Mouse (Mus musculus) c-Kit-negative CD71-positive TER-119-positive erythroid progenitor cells, embryonic 14.5 days (primary cell): ENCODE measurements around the gene Edn1.

Experiments used
- DNase-seq: peaks from one replicate; pipeline ENCODE4 v3.0.0-alpha.2; 2013; ENCODE audit warnings: low read depth, low spot score

The Edn1 gene

DNA sequence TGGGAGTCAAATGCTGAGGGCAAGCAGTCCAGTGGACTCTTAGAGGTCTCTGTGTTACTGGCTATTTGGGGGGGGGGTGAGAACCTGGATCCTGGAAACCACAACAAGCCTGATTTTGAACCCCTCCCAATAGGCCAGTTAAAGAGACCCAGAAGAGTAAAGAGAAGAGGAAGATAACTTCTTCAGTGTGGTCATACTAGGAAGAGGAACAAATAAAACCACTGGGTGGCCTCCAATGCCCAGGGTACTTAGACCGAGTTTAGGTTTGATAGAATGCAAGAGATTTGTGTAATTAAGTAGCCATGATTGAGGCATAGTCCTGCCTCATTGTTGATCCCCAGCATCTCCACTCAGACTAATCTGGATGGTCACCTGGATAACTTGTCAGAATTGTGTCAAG lies 14.4 kb downstream of the Edn1 start:
- no peak for DNase-seq

DNA sequence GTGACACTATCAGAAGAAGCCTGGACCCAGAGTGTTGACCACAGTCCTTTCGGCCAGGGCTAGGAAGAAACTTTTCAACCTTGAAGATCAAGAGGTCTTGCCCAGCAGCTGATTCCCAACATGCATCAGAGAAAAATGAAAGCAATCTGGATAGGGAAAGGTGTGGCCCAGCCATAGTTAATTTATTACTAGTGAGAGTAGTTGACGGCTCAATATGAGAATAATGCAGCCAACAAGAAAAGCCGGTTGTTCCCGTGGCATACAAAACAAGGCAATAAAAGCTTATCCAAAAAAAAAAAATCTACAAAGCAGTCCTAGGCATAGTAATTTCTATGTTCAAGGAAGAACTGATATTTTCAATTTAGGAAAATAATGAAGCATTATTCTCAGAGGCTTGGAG lies 16.5 kb downstream of the Edn1 start:
- no peak for DNase-seq

DNA sequence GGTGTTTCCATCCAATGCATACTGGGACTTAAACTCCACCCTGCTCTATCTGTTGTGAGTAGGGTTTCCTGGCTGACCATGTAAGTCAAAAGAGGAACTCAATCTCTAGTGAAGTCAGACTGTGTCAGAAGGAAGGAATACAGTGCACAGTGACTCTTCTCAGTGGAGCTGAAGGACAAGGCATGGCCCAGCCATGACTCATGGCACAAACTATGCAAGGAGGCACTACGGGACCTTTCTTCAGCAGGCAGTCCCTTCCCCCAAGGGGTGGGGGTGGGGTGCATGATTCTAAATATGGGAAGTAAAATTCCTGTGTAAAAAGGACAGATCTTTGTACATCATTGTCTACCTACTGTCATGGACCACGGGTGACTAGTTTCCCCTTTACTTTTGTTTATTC lies 27.3 kb downstream of the Edn1 start:
- no peak for DNase-seq

GRCm38 (mm10) chr13:42331104-42331503 lies 29.8 kb downstream of the Edn1 start:
- no peak for DNase-seq

DNA sequence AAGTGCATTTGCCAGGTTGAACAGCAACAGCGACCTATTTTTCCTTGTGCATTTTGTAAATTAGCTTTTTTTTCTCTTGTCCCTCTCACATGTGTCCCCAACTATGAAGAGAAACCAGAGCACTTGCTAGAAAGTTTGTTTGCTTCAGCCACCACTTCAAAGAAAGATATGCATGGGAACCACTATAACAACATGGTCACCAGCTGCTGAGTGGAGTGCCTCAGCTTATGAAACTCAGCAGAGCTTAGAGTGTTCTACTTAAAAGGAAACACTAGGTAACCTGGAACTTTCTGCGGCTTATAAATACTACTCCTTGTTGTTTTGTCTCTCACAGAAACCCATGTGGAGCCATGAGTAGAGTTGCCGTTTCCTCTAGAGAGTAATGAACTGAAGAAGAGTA lies 33.7 kb downstream of the Edn1 start:
- DNase-seq = no peak

GRCm38 (mm10) chr13:42336414-42336813 lies 35.1 kb downstream of the Edn1 start:
- DNase-seq = no peak

- no peak for DNase-seq
Measured at GRCm38 (mm10) chr13:42337072-42337471, 35.8 kb downstream of the Edn1 start.

DNA sequence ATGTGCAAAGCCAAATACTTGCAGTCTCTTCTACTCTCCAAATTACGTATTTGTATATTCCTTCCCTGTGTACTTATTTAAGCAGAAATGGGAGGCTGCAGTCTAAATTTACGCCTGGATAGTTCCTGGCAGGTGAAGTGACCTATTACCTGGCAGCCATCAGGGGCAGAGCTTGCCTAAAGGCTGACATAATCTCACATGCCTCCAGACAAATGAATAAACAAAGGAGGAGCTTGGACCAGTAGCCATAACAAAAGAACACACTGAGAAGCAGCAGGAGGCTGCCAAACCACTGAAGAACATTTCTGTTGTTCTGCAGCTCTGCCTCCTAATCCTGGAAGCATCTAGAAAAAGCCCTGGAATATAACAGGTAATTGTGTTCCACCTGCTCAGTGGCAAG lies 38.2 kb downstream of the Edn1 start:
- DNase-seq = no peak

DNA sequence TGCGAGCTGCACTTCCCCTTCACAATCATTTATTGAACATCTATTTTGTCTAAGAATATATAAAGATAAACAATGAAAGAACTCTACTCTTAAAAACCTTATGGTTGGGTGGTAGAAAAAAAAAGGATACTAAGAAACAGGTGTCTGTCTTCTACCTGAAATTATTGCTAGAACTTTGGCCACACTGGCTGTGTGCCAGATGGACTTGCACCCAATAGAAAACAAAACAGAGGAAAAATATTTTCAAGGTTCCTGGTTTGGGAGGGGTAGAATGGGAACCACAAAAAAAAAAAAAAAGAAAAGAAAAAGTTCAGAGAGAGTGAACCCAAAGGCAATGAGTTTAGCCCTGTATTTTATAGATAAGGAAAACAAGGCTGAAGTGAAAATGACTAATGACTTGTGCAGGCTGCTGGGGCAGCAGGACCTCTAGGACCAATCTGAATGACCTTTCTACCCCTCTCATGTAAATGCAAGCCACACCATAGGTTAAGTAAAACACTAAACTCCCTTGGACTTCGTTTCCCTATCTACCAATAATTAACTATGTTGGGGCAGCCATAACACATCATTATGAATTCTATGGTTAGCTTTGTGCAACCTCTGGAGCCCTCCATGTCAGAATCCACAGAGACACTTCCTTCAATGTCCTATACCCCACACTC lies 40.7 kb downstream of the Edn1 start:
- DNase-seq = no peak

GRCm38 (mm10) chr13:42345439-42345838 lies 44.2 kb downstream of the Edn1 start:
- no peak for DNase-seq

DNA sequence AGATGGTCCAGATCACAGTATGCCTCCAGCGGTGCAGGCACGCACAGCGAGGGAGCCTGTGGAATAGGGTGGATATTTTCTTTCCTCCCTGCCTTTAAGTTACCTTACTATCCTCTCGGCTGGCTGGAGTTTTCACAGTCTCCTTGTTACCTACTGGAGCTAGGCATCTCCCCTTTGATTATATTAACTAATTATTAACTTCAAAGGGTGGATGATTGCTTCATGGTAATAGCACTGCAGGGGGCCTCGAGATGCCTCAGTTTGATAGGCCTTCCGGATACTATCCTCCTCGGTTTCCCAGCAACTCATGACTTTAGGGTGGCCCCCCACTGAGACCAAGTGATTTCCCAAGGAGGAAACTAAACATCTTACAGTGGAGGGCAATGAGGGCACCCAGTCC lies 45.1 kb downstream of the Edn1 start:
- DNase-seq = no peak

DNA sequence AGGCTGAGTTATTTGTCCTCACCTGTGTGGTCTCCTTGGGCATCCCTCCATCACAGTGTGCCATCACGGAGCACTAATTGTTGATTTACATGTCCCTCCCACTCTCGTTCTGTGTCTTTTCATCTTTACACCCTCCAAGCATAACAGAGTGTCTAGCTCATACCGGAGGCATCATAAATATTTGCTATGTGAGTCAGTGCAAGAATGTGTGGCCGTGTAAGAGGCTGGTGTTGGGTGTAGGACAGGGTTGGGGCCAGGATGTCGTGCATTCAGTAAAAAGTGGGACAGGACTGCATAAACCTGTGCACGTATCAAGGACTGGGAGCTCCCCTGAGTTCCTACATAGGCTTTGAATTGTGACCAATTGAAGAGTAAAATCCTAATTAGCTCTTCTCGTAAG lies 50.4 kb downstream of the Edn1 start:
- DNase-seq = no peak
